Mouse (Mus musculus): ENCODE measurements around the gene Ctrl.

- no peak for TF ChIP-seq CTCF (IDR thresholded peaks at IDR 0.05; ENCODE audit: control insufficient read depth, insufficient read depth, insufficient read length)
- no peak for TF ChIP-seq CEBPB (IDR thresholded peaks at IDR 0.05; ENCODE audit: low read depth)
These were observed 8.9 kb upstream of the Ctrl start for GRCm38 (mm10) chr8:105942542-105942941.
